Mouse (Mus musculus) liver (tissue): ENCODE measurements around the gene Thoc3.

ENCODE experiments used
- DNase-seq: peaks from one replicate; pipeline ENCODE4 v3.0.0-alpha.2; 2020; ENCODE audit warnings: mixed read lengths

The Thoc3 gene

GRCm38 (mm10) chr13:54439912-54440311, 28.7 kb downstream of the Thoc3 start:
- DNase-seq, result peak; percentile 44

- DNase-seq, result no peak
Observed at GRCm38 (mm10) chr13:54438814-54439213, 29.8 kb downstream of the Thoc3 start.

- no peak for DNase-seq
Observed at GRCm38 (mm10) chr13:54437083-54437482, 31.6 kb downstream of the Thoc3 start.

GRCm38 (mm10) chr13:54436666-54437065, 32.0 kb downstream of the Thoc3 start:
- no peak for DNase-seq

- no peak for DNase-seq
Observed at GRCm38 (mm10) chr13:54431161-54431560, 37.5 kb downstream of the Thoc3 start.

DNA sequence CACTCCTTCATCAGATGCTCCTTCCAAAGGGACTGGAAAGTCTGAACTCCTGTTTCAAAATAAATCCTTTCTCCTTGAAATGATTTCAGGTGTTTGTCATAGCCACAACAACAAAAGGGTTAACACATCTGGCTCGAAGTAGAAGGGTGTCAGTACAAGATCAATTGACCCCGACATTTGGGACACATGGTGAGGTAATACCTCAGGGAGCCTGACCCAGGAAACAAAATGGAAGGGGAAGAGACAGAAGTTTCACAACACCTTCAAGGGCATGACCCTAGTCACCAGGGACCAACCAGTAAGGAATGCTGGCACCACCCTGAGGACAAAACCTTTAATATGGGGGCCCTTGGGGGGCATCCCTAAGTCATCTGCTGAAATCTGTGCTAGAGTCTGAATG, 38.6 kb downstream of the Thoc3 start:
- DNase-seq, result no peak

GRCm38 (mm10) chr13:54428771-54429170, 39.9 kb downstream of the Thoc3 start:
- no peak for DNase-seq

DNA sequence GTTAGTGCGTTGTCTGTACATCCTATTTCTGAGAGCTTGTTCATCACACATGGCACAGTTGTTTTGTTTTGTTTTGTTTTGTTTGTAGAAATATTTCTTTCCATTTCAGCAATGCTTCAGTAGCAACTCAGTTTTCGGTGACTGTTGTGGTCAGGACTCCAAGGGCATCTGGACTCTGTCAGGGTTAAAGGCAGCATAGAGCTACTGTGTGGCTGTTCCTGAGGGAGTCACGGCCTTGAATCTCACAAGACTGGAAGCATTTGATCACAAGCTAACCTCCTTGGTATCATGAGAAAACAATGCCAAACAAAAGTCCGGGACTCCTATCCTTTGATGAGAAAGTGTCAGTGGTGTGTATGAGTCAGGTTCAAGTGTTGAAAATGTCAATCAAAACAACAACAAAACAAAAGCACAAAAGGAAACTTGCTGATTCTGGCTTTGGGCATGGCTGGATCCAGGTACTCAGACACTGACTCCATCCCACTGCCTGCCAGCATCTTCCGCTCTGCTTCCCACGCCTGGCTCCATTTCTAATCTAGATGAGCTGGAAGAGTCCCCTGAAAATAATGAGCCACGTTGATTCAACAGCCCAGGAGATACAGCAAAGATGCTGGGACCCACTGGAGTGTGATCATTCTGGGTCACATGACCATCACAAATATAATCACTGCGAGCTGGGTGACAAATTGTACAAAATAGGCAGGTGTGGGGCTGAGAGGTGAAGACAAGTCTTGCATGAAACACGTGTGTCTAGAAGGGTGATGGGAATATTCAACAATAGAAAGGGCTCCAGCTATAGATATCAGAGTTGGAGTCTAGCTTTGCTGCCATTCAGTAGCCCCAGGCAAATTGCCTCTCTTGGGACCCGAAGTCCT, 41.6 kb downstream of the Thoc3 start:
- no peak for DNase-seq

GRCm38 (mm10) chr13:54425269-54425668, 43.4 kb downstream of the Thoc3 start:
- DNase-seq, result peak; percentile 47

- no peak for DNase-seq
Observed at GRCm38 (mm10) chr13:54420226-54420625, 48.4 kb downstream of the Thoc3 start.

GRCm38 (mm10) chr13:54418781-54419327, 49.8 kb downstream of the Thoc3 start:
- DNase-seq, result no peak

- DNase-seq, result no peak
Observed at GRCm38 (mm10) chr13:54415059-54415458, 53.6 kb downstream of the Thoc3 start.

DNA sequence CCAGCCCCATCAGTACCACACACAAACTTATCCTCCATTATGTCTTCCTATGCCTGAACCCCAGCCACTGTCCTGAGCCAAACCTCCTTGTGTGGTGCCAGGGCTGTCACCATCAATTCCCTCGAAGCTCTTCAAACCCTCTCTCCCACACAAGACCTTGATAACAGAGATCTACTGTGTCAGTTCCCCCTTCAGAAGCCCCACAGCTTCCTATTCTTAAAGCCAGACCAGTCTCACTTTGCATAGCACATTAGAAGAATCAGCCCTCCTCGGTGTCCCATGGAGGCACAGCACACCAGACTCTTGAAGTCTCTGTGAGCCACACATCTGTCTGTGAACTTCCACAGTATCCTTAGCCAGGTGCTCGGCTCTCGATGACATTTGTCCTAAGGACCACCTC, 55.9 kb downstream of the Thoc3 start:
- DNase-seq, result no peak

DNA sequence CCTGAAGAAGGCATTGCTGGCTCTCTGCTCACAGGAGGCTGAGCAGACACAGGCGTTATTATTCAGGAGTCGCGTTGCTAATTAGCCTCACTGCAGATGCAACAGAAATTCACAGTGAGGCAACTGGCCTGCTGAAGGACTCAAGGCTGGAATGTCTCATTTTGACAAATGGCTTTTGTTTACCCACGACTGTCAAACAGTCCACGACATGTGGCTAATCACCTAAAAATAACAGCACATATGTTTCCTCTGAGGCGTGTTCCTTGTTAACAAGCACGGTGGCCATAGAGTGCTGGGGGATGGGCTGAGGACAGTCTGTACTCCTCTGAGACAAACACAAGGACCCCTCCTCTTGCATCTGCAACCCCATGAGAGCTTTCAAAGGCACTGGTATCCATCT, 56.4 kb downstream of the Thoc3 start:
- DNase-seq, result no peak

DNA sequence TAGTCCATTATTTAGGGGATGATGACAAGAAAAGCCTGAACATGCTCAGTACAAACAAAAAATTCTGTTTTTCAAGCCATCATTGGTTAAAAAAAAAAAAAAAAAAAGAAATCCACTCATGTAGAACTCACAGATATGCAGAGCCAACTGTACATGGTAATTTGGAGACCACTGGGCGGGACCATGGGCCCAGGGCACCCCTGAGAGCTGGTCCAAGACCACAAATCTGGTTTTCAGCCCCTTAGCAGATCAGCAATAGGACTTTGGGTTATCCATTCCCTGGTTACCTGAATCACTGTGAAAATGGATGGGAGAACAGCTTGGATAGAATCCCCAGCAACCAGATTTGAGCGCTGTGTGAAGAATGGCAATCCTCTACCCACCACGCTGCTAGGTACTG, 57.0 kb downstream of the Thoc3 start:
- DNase-seq, result no peak
